Mouse (Mus musculus): ENCODE data around the gene Strc.

Strc gene

DNA sequence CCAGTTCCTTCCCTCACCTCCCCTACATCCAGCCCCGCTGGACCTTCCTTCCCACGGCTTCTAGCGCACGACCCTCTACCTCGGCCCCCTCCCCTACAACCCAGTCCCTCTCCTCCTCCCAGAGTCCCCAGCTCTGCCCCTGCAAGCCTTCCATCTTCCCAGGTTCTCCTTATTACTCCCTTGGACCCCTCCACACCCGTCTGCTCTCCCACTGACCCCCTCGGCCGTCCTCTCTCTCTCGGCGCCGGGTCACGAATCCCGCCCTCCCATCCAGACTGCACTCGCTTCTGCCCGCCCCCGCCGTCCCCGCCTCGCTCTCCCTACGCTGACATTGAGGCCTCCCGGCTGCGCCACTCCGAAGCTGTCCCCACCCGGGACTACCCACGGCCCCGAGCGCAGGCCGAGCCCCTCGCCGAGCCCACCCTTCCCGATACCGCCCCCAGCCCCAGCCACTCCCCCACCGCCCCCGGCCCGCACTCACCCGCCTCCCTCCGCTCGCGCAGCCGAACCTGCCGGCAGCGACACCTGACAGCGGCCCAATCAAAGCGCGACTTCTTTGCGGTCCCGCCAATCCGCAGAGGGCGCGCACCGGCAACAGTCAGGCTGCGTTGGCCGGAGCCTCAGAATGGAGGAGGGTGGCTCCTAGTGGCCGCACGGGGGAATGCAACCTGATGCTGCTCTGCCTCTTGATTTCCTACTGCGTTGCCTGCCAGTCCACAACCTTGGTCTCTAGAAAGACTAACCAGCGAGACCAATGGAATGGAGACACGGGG, 32.0 kb downstream of the Strc start, which contains the start of gene Ppip5k1:
Ppip5k1 (minus strand) TSS at position 577 of the 773 bp plus-strand sequence.
- peak; percentile 86 for DNase-seq (ENCODE audit: low spot score)

DNA sequence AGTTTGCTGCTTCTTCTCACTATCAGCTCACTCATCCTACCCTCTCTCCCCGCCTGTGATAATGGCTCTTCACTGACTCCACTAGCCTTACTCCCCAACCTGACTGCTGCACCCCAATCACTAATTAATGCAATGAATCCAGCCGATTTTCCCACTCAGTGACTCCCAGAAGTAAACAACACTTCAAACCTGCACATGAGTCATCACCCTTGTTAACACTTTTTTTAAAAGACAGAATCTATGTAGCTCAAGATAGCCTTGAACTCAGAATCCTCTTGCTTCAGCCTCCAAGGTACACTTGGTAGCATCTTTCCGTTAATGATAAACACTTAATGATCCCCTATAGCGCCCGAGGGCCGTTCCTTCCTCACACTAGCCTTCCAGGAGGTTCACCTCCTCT, 32.6 kb downstream of the Strc start:
- no peak for DNase-seq (ENCODE audit: low spot score)

- no peak for DNase-seq (ENCODE audit: low spot score)
These were observed 33.8 kb downstream of the Strc start for GRCm38 (mm10) chr2:121353156-121353555.

- DNase-seq (ENCODE audit: low spot score): no peak
These were observed 47.9 kb downstream of the Strc start for GRCm38 (mm10) chr2:121339057-121339456.

DNA sequence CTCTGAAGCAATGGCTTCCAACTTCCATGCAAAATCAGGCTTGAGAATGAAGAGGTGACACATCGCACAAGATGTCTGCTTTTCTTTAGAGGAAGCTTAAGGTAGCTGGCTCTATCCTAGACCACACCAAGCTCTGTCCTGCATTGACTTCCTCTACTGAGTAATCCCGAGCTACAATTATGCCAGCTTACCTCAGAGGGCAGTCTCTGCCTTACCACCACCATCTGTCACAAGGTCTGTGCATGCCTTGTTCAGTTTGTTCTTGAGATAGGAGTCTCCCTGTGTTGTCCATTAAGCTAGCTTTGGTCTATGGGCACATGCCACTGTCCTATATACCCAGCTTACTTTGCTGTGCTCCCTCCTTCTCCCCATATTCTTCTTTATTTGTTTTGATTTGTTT, 57.5 kb downstream of the Strc start:
- DNase-seq (ENCODE audit: low spot score): no peak

GRCm38 (mm10) chr2:121323693-121324470, 63.1 kb downstream of the Strc start:
- no peak for DNase-seq (ENCODE audit: low spot score)

- DNase-seq (ENCODE audit: low spot score): no peak
These were observed 63.9 kb downstream of the Strc start for GRCm38 (mm10) chr2:121323041-121323440.

- no peak for DNase-seq (ENCODE audit: low spot score)
These were observed 70.7 kb downstream of the Strc start for GRCm38 (mm10) chr2:121316278-121316677.
